Mouse (Mus musculus) thymus, postnatal 4 days (tissue): ENCODE results near the gene Pde10a.

Experiments used
- DNase-seq: peaks from one replicate; pipeline ENCODE4 v3.0.0; 2021

Gene Pde10a

GRCm38 (mm10) chr17:8769155-8769554 lies 244.0 kb downstream of the Pde10a start:
- DNase-seq = no peak

- DNase-seq = no peak
These were observed 248.2 kb downstream of the Pde10a start for GRCm38 (mm10) chr17:8773391-8773790.

- no peak for DNase-seq
These were observed 249.1 kb downstream of the Pde10a start for GRCm38 (mm10) chr17:8774301-8774700.

- no peak for DNase-seq
These were observed 250.5 kb downstream of the Pde10a start for GRCm38 (mm10) chr17:8775571-8776161.

GRCm38 (mm10) chr17:8777710-8778109 lies 252.5 kb downstream of the Pde10a start:
- DNase-seq = no peak

- no peak for DNase-seq
These were observed 253.7 kb downstream of the Pde10a start for GRCm38 (mm10) chr17:8778839-8779238.

GRCm38 (mm10) chr17:8780484-8780883 lies 255.3 kb downstream of the Pde10a start:
- DNase-seq = no peak

GRCm38 (mm10) chr17:8781040-8781439 lies 255.9 kb downstream of the Pde10a start:
- no peak for DNase-seq

- no peak for DNase-seq
These were observed 256.4 kb downstream of the Pde10a start for GRCm38 (mm10) chr17:8781576-8781975.

GRCm38 (mm10) chr17:8785908-8786307 lies 260.7 kb downstream of the Pde10a start:
- no peak for DNase-seq

- DNase-seq = no peak
These were observed 261.3 kb downstream of the Pde10a start for GRCm38 (mm10) chr17:8786484-8786883.

GRCm38 (mm10) chr17:8787762-8788161 lies 262.6 kb downstream of the Pde10a start:
- DNase-seq = no peak

- no peak for DNase-seq
These were observed 266.4 kb downstream of the Pde10a start for GRCm38 (mm10) chr17:8791561-8791960.

- DNase-seq = no peak
These were observed 267.4 kb downstream of the Pde10a start for GRCm38 (mm10) chr17:8792611-8793010.

- no peak for DNase-seq
These were observed 272.5 kb downstream of the Pde10a start for GRCm38 (mm10) chr17:8797624-8798023.

GRCm38 (mm10) chr17:8798531-8799295 lies 273.5 kb downstream of the Pde10a start:
- no peak for DNase-seq

GRCm38 (mm10) chr17:8799296-8799731 lies 274.1 kb downstream of the Pde10a start:
- peak; percentile 22 for DNase-seq

GRCm38 (mm10) chr17:8799914-8800420 lies 274.8 kb downstream of the Pde10a start:
- peak; percentile 43 for DNase-seq

- DNase-seq = peak; percentile 67
These were observed 275.4 kb downstream of the Pde10a start for GRCm38 (mm10) chr17:8800478-8801082.

- DNase-seq = peak; percentile 69
These were observed 276.1 kb downstream of the Pde10a start for GRCm38 (mm10) chr17:8801083-8801854.

- DNase-seq = no peak
These were observed 276.6 kb downstream of the Pde10a start for GRCm38 (mm10) chr17:8801855-8802104.

- DNase-seq = peak; percentile 34
These were observed 277.2 kb downstream of the Pde10a start for GRCm38 (mm10) chr17:8802161-8802888.
